Mouse (Mus musculus): ENCODE measurements at regions not wholly inside any gene's neighbourhood (a gene's known extent, or its start where the extent isn't known, plus 50 kb on each side); places are given as distances from the start of the nearest gene placed in this dataset.

- H3K4me1 ChIP-seq = peaks cover 24% of the 10 kb centered on the region
- 78% methylated on average over 1 of the region's 1 CpGs for WGBS
- no peaks in the 10 kb centered on the region for H3K27me3 ChIP-seq
- H3K4me2 ChIP-seq (replicated peaks) = no peak overlapping the region
- no peaks in the 10 kb centered on the region for H3K9me3 ChIP-seq
- H3K4me3 ChIP-seq = no peak overlapping the region
- no peak overlapping the region for H3K9ac ChIP-seq
- H3K36me3 ChIP-seq = no peaks in the 10 kb centered on the region
- no peak for ATAC-seq (ENCODE audit: insufficient number of reproducible peaks, insufficient read depth, low FRiP score, low TSS enrichment)
- H3K27ac ChIP-seq = peak overlapping the region; percentile 46; the same call in 1 of the 2 replicates
These were observed 182.5 kb upstream of the Dyrk2 start for GRCm38 (mm10) chr10:119052441-119053041.

GRCm38 (mm10) chr10:119051598-119051997 is 181.6 kb upstream of the Dyrk2 start:
- Histone ChIP-seq H3K36me3 (no peaks in the 10 kb centered on the region), H3K4me3 (no peak overlapping the region), H3K4me2 (replicated peaks) (no peak overlapping the region), H3K27me3 (no peaks in the 10 kb centered on the region), H3K4me1 (peaks cover 24% of the 10 kb centered on the region), H3K27ac (peak overlapping the region; percentile 46; the same call in 1 of the 2 replicates), H3K9ac (no peak overlapping the region), H3K9me3 (no peaks in the 10 kb centered on the region)
- no peak for ATAC-seq (ENCODE audit: insufficient number of reproducible peaks, insufficient read depth, low FRiP score, low TSS enrichment)
- 66% methylated on average over 2 of the region's 2 CpGs for WGBS

DNA sequence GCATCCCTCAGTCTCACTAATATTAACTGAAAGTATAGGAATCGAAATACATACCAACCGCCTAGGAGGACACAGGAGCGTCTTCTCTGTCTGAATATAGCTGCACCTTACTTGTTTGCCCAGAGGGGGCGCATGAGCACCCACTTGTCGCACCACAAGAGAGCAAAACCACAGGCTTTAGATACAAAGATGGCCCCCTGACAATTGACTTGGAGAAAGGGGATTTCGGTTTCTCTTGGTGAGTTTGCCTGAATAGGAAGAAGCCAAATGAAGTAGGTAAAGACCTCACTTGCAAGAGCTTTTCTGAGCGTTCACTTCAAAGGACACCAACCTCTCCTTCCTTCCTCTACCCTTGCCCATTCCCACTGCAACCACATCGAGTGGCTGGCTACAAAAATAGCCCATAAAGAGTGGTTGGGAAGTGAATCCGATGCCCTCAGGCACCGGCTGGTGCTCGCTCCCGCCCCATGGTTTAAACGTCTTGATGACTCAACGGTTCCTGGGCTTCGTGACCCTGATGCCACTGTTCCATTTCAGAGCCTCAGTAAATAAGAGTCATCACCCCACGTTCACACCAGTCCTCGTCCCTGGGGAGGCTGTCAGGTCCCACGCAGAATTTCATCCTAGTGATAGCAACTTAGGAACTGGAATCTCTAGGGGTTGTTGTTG is 180.1 kb upstream of the Dyrk2 start:
- no peak overlapping the region for H3K4me2 ChIP-seq (replicated peaks)
- no peaks in the 10 kb centered on the region for H3K27me3 ChIP-seq
- H3K9me3 ChIP-seq = no peaks in the 10 kb centered on the region
- no peak overlapping the region for H3K27ac ChIP-seq
- H3K36me3 ChIP-seq = no peaks in the 10 kb centered on the region
- ATAC-seq (ENCODE audit: insufficient number of reproducible peaks, insufficient read depth, low FRiP score, low TSS enrichment) = no peak
- H3K4me1 ChIP-seq = peaks cover 19% of the 10 kb centered on the region
- H3K9ac ChIP-seq = no peak overlapping the region
- WGBS = 77% methylated on average over 18 of the region's 18 CpGs
- H3K4me3 ChIP-seq = no peak overlapping the region

DNA sequence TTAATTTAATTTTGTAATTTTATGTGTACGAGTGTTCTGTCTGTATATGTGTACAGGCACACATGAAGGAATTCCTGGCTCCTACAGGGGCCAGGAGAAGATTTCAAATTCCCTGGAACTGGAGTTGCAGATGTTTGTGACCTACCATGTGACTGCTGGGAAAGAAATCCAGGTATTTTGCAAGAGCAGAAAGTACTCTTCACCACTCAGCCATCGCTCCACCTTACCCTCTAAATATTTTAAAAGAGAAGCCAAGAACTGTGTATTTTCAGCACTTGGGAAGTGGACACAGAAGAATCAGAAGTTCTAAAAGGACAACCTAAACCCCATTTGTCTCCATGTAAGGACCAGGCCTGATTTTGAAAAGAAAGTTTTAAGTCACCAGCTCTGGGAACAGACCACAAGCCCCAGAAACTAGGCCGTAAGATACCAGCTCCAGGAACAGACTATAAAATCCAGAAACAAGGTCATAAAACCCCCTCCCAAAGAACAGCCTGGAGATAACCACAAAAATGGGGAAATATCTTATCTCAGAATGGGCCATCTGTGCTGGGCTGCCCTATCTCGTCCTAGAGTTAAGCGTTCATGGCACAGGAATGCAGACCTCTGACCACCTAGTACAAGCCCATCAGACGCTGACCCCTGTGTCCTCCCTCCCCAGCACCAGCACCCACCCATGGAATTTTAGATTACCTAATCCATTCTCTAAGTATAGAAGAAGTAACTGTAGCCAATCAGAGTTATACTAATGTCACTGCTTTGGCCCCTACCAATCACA is 178.8 kb upstream of the Dyrk2 start:
- no peaks in the 10 kb centered on the region for H3K27me3 ChIP-seq
- H3K9ac ChIP-seq = no peak overlapping the region
- peaks cover 12% of the 10 kb centered on the region; the same call in 1 of the 2 replicates for H3K4me1 ChIP-seq
- no peak overlapping the region for H3K4me2 ChIP-seq (replicated peaks)
- no peak overlapping the region for H3K4me3 ChIP-seq
- 87% methylated on average over 6 of the region's 6 CpGs for WGBS
- no peak overlapping the region for H3K27ac ChIP-seq
- ATAC-seq (ENCODE audit: insufficient number of reproducible peaks, insufficient read depth, low FRiP score, low TSS enrichment) = no peak
- H3K9me3 ChIP-seq = no peaks in the 10 kb centered on the region
- no peaks in the 10 kb centered on the region for H3K36me3 ChIP-seq

DNA sequence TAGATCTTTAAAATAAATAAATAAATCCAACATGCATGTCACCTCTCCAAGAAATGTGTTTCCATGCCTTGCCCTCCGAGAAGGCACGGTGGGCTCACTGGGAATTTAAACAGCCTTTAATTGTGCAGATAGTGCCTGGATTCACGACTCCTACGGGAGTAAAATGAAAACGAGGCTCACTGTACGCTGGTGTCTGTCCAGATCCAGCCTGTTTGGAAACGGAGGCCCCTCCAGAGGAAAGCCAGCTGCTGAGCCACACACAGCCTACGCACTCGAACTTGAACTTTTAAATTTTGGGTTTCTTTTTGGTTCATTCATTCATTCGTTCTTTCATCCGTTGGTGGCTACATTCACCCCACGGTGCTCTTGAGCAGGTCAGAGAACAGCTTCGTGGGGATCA is 175.1 kb upstream of the Dyrk2 start:
- 78% methylated on average over 13 of the region's 13 CpGs for WGBS

GRCm38 (mm10) chr10:119043069-119043468 is 173.1 kb upstream of the Dyrk2 start:
- no peak overlapping the region for H3K27ac ChIP-seq
- H3K36me3 ChIP-seq = no peaks in the 10 kb centered on the region
- no peak overlapping the region for H3K4me2 ChIP-seq (replicated peaks)
- WGBS = 91% methylated on average over 7 of the region's 7 CpGs
- ATAC-seq (ENCODE audit: insufficient number of reproducible peaks, insufficient read depth, low FRiP score, low TSS enrichment) = no peak
- no peaks in the 10 kb centered on the region for H3K4me1 ChIP-seq
- no peaks in the 10 kb centered on the region for H3K9me3 ChIP-seq
- H3K27me3 ChIP-seq = no peaks in the 10 kb centered on the region
- no peak overlapping the region for H3K9ac ChIP-seq
- no peak overlapping the region for H3K4me3 ChIP-seq

More for the DNA sequence above, 175.1 kb upstream of the Dyrk2 start:
- Histone ChIP-seq H3K27ac (no peak overlapping the region), H3K27me3 (no peaks in the 10 kb centered on the region), H3K36me3 (no peaks in the 10 kb centered on the region), H3K9me3 (no peaks in the 10 kb centered on the region), H3K4me2 (replicated peaks) (no peak overlapping the region), H3K4me3 (no peak overlapping the region), H3K9ac (no peak overlapping the region), H3K4me1 (no peaks in the 10 kb centered on the region)
- no peak for ATAC-seq (ENCODE audit: insufficient number of reproducible peaks, insufficient read depth, low FRiP score, low TSS enrichment)

- Histone ChIP-seq H3K4me3 (no peak overlapping the region), H3K27ac (no peak overlapping the region), H3K36me3 (no peaks in the 10 kb centered on the region), H3K9ac (no peak overlapping the region), H3K4me1 (no peaks in the 10 kb centered on the region), H3K27me3 (no peaks in the 10 kb centered on the region), H3K4me2 (replicated peaks) (no peak overlapping the region), H3K9me3 (no peaks in the 10 kb centered on the region)
- no peak for ATAC-seq (ENCODE audit: insufficient number of reproducible peaks, insufficient read depth, low FRiP score, low TSS enrichment)
- whole genome bisulfite sequencing = 35% methylated on average over 4 of the region's 4 CpGs
These were observed 170.2 kb upstream of the Dyrk2 start for GRCm38 (mm10) chr10:119040205-119040604.

- H3K27ac ChIP-seq = no peak overlapping the region
- H3K9me3 ChIP-seq = no peaks in the 10 kb centered on the region
- no peaks in the 10 kb centered on the region for H3K27me3 ChIP-seq
- WGBS = 29% methylated on average over 3 of the region's 3 CpGs
- no peak overlapping the region for H3K9ac ChIP-seq
- no peak for ATAC-seq (ENCODE audit: insufficient number of reproducible peaks, insufficient read depth, low FRiP score, low TSS enrichment)
- H3K36me3 ChIP-seq = no peaks in the 10 kb centered on the region
- no peak overlapping the region for H3K4me3 ChIP-seq
- H3K4me2 ChIP-seq (replicated peaks) = no peak overlapping the region
- H3K4me1 ChIP-seq = no peaks in the 10 kb centered on the region
These were observed 169.7 kb upstream of the Dyrk2 start for GRCm38 (mm10) chr10:119039732-119040131.

DNA sequence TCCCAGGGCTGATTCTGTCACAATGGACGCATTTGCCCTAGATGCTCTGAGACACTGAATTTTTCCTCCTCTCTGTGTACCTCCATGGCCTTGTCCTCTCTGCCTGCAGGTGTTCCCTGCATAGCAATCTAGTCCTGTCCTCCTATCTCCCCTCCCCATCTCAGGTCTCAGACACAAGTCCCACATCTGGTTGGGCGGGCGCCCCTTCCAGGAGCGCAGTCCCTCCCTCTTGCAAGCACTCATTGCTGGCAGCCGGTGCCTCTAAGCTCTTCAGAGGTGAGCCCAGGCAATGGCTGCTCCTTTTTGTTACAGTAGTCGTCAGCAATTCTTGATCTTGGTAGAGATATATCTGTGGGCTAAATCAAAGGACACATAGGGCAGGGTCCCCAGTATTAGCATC is 169.0 kb upstream of the Dyrk2 start:
- H3K27ac ChIP-seq = no peak overlapping the region
- H3K4me1 ChIP-seq = no peaks in the 10 kb centered on the region
- no peaks in the 10 kb centered on the region for H3K36me3 ChIP-seq
- 80% methylated on average over 6 of the region's 6 CpGs for WGBS
- H3K4me2 ChIP-seq (replicated peaks) = no peak overlapping the region
- no peaks in the 10 kb centered on the region for H3K27me3 ChIP-seq
- no peak overlapping the region for H3K9ac ChIP-seq
- no peak overlapping the region for H3K4me3 ChIP-seq
- H3K9me3 ChIP-seq = no peaks in the 10 kb centered on the region
- ATAC-seq (ENCODE audit: insufficient number of reproducible peaks, insufficient read depth, low FRiP score, low TSS enrichment) = no peak

DNA sequence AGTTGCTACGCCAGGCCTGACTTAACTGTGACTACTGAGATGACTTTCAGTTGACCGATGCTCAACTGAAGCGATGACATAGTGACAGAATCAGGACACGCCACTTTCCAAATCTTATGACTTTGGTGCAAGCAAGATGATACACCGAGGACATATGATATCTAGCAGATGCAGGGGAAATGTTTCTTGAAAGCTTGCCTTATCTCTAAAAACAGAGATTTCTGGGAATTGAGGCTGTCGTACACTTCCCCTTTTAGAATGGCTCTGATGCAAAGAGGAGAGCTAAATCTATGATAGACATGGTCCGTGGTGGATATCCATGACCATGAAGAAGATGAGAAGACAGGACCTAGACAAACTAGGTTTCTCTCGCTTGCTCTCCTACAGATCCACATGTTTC is 167.8 kb upstream of the Dyrk2 start:
- H3K9ac ChIP-seq = no peak overlapping the region
- H3K9me3 ChIP-seq = no peaks in the 10 kb centered on the region
- no peak overlapping the region for H3K4me2 ChIP-seq (replicated peaks)
- no peaks in the 10 kb centered on the region for H3K27me3 ChIP-seq
- no peak for ATAC-seq (ENCODE audit: insufficient number of reproducible peaks, insufficient read depth, low FRiP score, low TSS enrichment)
- WGBS = 92% methylated on average over 8 of the region's 8 CpGs
- no peak overlapping the region for H3K27ac ChIP-seq
- no peak overlapping the region for H3K4me3 ChIP-seq
- no peaks in the 10 kb centered on the region for H3K36me3 ChIP-seq
- no peaks in the 10 kb centered on the region for H3K4me1 ChIP-seq

DNA sequence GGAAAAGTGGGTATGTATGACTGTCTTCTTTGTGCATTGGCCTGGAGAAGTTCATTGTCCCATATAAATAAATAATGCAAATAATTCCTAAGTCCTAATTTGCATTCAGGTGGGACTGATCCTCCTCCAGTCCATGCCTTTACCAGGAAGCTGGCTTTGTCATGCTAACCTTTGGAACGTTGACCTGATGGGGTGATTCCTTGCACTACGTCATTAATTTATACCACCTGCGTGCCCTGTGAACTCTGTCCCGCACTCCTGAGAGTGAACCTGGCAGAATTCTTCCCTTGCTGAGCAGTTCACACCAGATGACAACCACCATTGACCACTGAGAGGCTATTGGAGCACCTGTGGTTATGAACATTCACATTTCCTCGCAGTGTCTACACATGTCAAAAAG is 165.9 kb upstream of the Dyrk2 start:
- Histone ChIP-seq H3K9me3 (no peaks in the 10 kb centered on the region), H3K4me3 (no peak overlapping the region), H3K27ac (no peak overlapping the region), H3K9ac (no peak overlapping the region), H3K4me2 (replicated peaks) (no peak overlapping the region), H3K4me1 (no peaks in the 10 kb centered on the region), H3K36me3 (no peaks in the 10 kb centered on the region), H3K27me3 (no peaks in the 10 kb centered on the region)
- ATAC-seq (ENCODE audit: insufficient number of reproducible peaks, insufficient read depth, low FRiP score, low TSS enrichment) = no peak
- 82% methylated on average over 5 of the region's 5 CpGs for WGBS

DNA sequence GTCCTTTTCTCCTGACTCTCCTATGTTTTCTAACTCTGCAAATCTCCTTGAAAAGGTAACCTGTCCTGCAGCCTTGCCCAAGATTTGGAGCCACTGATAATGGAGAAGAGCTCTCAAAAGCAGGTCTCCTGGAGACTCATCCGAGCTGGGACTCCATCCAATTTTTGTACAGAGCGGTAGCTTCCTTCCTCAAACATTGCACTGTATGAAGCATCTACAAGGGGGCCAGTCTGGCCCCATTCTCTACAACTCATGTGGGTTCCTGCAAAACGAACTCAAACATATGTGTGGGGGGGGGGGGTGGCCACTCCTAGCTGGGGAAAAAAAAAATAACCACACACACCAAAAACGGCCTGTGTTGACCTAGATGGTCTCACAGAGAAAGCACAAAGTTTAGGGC is 164.4 kb upstream of the Dyrk2 start:
- WGBS = 80% methylated on average over 4 of the region's 4 CpGs
- Histone ChIP-seq H3K9ac (no peak overlapping the region), H3K27me3 (no peaks in the 10 kb centered on the region), H3K27ac (no peak overlapping the region), H3K36me3 (no peaks in the 10 kb centered on the region), H3K9me3 (no peaks in the 10 kb centered on the region), H3K4me2 (replicated peaks) (no peak overlapping the region), H3K4me3 (no peak overlapping the region), H3K4me1 (no peaks in the 10 kb centered on the region)
- no peak for ATAC-seq (ENCODE audit: insufficient number of reproducible peaks, insufficient read depth, low FRiP score, low TSS enrichment)

Data from embryonic facial prominence, embryonic 12.5 days (tissue).